Mouse (Mus musculus) small intestine, adult 2 months (tissue): Measurements from ENCODE around the gene Lexm. TPM values are rescaled to one million over a fixed set of nuclear protein-coding genes. Genes with fewer than 3 reads are reported as not detected.

Experiments used
- H3K27ac ChIP-seq: fragments of 200-500 bp; 2 replicates; pipeline ENCODE4 v1.5.1; 2012; ENCODE audit warnings: low read depth, low read length, control low read depth, inconsistent platforms; ENCODE audit not compliant: insufficient read depth
- H3K27me3 ChIP-seq: fragments of 200-500 bp; 2 replicates; pipeline ENCODE4 v1.6.1; 2012; ENCODE audit warnings: mild to moderate bottlenecking, moderate library complexity, low read length, inconsistent platforms; ENCODE audit not compliant: control insufficient read depth, insufficient read depth
- H3K36me3 ChIP-seq: fragments of 200-500 bp; 2 replicates; pipeline ENCODE4 v1.6.1; 2012; ENCODE audit warnings: mild to moderate bottlenecking, low read length, control low read depth, inconsistent platforms; ENCODE audit not compliant: control insufficient read depth, insufficient read depth
- H3K4me1 ChIP-seq: fragments of 200-500 bp; 2 replicates; pipeline ENCODE4 v1.6.1; 2012; ENCODE audit warnings: low read length, inconsistent platforms, mixed read lengths; ENCODE audit not compliant: control insufficient read depth, insufficient read depth, insufficient read length
- H3K4me3 ChIP-seq: fragments of 200-500 bp; 2 replicates; pipeline ENCODE4 v1.5.1; 2012; ENCODE audit warnings: low read depth, mild to moderate bottlenecking, control low read depth, inconsistent platforms, low read length, moderate library complexity
- CTCF ChIP-seq: fragments of 200-500 bp; IDR thresholded peaks from 2 replicates; pipeline ENCODE4 v1.5.1; 2012; ENCODE audit warnings: low read depth, mild to moderate bottlenecking, control low read depth, inconsistent platforms, low read length, moderate library complexity, mixed read lengths; ENCODE audit not compliant: insufficient replicate concordance, insufficient read length; ENCODE audit errors: extremely low read depth
- POLR2A ChIP-seq: fragments of 200-500 bp; IDR thresholded peaks from 2 replicates; pipeline ENCODE4 v1.6.1; 2012; ENCODE audit warnings: low read depth, mild to moderate bottlenecking, control low read depth, inconsistent platforms, low read length, moderate library complexity
- WGBS: fragments of 180-500 bp; shearing (Covaris S2); methylation state at CpG from one replicate; pipeline ENCODE4 v1.1.7; 2018; 5-methylcytosine and 5-hydroxymethylcytosine counted together
- polyA plus RNA-seq: library from polyadenylated mRNA; depleted of rRNA; stranded (reverse); fragments of >200 nt; gene quantifications from 2 replicates; pipeline ENCODE4 v1.2.3, GENCODE M21; 2012

Lexm gene
- polyA plus RNA-seq, 1 experiment = not detected

DNA sequence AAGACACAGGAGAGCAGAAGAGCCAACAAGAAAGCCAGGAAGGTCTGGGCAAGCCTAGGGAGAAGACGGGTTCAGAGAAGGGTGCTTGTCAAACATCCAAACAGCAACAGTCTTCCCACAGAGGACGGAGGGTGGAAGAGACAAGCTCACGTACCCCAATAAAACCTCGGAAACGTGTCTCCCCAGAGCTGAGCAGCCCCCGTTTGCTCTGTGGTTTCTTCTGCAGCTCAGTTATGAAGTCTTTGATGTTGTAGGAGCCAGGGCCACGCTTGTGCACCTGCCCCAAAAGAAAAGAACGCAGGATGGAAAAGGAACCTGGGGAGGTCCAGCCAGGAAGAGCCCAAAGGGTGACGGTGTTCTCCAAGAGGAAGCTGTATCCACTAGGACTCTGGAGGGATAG, 2.2 kb downstream of the Lexm start:
- no peak overlapping the region for H3K4me3 ChIP-seq
- H3K27me3 ChIP-seq = no peaks in the 10 kb centered on the region
- H3K27ac ChIP-seq = no peak overlapping the region
- H3K36me3 ChIP-seq = no peaks in the 10 kb centered on the region
- H3K4me1 ChIP-seq = peaks cover 17% of the 10 kb centered on the region
- no peak for TF ChIP-seq CTCF
- no peak for TF ChIP-seq POLR2A
- 80% methylated on average over 9 of the region's 9 CpGs for WGBS

DNA sequence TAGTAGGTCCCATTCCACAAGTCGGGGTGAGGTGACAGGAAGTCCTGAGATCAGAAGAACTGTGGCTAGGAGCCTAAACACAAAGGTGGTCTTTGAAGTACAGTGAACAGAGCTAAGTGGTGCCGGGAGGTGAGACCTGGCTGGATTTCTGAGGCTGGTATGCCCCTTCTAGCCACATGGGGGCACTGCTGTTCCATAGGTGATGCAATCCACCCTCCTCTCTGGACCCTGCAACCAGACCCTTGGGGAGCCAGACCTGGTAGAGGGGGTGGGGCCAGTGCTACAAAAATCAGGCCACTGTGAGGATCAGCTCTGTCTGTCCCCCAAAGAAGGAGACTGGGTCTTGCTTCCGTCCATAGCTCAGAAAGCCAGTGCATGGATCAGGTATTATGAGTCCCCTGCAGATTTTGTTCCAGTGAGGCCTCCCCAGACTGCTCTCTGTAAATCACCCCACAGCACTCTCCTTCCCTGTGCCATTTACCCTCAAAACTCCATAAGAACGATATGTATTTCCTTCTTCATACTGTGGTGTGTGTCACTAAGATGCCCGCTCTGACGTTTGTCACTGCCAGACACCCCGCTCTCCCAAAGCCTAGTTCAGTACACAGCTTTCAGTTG, 2.8 kb downstream of the Lexm start:
- Histone ChIP-seq H3K27ac (no peak overlapping the region), H3K36me3 (no peaks in the 10 kb centered on the region), H3K27me3 (no peaks in the 10 kb centered on the region), H3K4me1 (peaks cover 17% of the 10 kb centered on the region), H3K4me3 (no peak overlapping the region)
- 54% methylated on average over 7 of the region's 7 CpGs for WGBS
- TF ChIP-seq CTCF (peak; percentile 88; the same call in 1 of the 2 replicates), POLR2A (no peak)

DNA sequence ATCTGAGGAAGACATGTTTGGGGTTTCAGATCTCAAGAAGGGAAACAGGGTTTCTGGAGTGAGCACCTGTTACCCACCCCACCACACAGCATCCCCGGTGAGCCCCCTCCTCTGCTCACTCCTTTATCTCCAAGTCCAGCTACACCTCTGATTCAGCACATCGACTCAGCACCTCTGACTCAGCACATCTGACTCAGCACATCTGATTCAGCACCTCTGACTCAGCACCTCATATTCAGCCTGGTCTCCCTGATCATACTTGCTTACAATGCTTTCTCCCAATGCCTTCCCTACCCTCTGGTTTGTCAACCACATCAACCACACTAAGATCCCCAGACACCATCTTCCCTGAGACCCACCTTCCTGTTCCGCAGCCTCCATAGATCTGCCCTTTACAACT, 3.5 kb downstream of the Lexm start:
- TF ChIP-seq CTCF = no peak
- no peak for TF ChIP-seq POLR2A
- H3K36me3 ChIP-seq = no peaks in the 10 kb centered on the region
- no peak overlapping the region for H3K4me3 ChIP-seq
- H3K4me1 ChIP-seq = peaks cover 12% of the 10 kb centered on the region
- 51% methylated on average over 3 of the region's 3 CpGs for WGBS
- no peaks in the 10 kb centered on the region for H3K27me3 ChIP-seq
- H3K27ac ChIP-seq = no peak overlapping the region

DNA sequence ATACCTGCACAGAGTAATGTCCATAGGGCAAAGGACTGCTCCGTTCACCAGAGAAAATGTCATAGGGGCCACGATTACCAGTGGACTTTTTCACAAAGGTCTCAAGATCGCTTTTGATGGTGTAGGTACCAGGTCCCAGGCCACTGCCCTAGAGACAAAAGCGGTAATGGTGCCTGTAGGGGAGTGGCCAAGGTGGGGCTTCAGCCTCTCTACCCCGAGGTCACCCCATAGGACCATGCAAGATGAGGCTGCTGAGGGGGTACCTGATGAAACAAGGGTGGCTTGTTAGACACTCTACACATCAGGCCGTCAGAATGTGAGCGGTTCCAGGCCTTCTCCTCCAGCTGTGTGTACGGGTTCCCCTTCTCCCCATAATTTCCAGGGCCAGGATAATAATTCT, 3.9 kb downstream of the Lexm start:
- peaks cover 12% of the 10 kb centered on the region for H3K4me1 ChIP-seq
- no peaks in the 10 kb centered on the region for H3K36me3 ChIP-seq
- no peaks in the 10 kb centered on the region for H3K27me3 ChIP-seq
- no peak overlapping the region for H3K27ac ChIP-seq
- TF ChIP-seq POLR2A (no peak), CTCF (no peak)
- H3K4me3 ChIP-seq = no peak overlapping the region
- WGBS = 78% methylated on average over 8 of the region's 8 CpGs

DNA sequence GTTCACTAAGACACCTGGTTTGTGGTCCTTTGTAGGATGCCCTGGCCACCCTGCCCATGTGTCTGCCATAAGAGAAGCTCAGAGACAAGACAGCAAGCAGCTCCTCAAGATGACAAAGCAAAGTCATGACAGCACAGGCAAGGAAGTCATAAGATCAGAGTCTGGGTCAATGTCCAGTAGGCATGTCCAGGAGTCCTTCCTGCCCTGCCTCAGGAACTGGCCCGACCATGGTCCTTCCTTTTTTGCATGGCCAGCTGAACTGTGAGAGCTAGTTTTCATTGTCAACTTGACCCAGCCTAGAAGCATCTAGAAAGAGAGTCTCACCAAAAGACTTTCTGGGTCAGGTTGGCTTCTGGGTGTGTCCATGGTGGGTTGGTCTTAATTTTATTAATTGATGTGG, 9.1 kb downstream of the Lexm start:
- no peaks in the 10 kb centered on the region for H3K36me3 ChIP-seq
- 58% methylated on average over 1 of the region's 1 CpGs for WGBS
- TF ChIP-seq POLR2A (no peak), CTCF (no peak)

DNA sequence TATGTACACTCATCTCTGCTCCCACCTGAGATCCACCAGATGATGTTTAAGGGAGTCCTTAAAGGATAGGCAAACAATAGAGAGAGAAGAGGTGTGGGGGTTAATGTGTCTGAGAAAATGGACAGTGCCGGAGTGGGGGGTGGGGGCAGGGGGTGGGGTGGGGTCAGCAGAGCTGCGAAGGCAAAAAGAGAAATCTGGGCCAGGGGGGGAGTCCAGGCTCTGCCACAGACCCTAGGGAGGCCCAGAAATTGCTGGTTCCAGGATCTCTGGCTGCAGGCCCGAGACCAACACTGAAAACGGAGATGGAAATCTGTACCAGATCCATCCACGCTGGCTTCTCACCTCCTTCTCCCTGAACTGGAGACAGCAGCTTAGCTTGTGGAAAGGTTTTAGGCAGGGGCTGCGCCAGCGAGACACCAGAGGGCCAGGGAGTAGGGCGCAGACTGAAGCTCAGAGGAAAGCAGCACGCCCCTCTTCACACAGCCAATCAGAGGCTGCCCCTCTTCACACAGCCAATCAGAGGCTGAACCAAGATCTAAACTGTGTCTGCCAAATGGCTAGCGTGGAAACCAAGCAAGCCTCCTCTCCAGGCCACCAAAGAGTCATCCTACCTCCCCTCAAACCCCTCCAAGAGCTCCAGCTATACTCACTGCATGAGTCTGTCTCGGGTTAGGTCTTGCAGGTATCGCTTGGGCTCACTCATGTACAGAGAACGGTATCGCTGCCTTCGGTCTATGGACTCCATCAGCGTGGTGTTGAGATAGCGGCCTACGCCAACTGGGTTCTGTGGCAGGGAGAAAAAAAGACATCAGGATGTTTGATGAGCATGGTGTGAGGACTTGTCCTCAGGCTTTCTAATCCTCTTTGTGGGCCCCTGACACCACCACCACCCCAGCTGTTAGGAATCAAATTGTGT, 10.1 kb downstream of the Lexm start:
- 51% methylated on average over 18 of the region's 18 CpGs for WGBS
- TF ChIP-seq CTCF = no peak
- no peak overlapping the region for H3K27ac ChIP-seq
- H3K27me3 ChIP-seq = no peaks in the 10 kb centered on the region
- H3K36me3 ChIP-seq = no peaks in the 10 kb centered on the region
- H3K4me1 ChIP-seq = peaks cover 3% of the 10 kb centered on the region; the same call in 1 of the 2 replicates
- H3K4me3 ChIP-seq = no peak overlapping the region

More for the DNA sequence above, 9.1 kb downstream of the Lexm start:
- Histone ChIP-seq H3K27ac (no peak overlapping the region), H3K4me3 (no peak overlapping the region), H3K4me1 (peaks cover 3% of the 10 kb centered on the region; the same call in 1 of the 2 replicates), H3K27me3 (no peaks in the 10 kb centered on the region)

DNA sequence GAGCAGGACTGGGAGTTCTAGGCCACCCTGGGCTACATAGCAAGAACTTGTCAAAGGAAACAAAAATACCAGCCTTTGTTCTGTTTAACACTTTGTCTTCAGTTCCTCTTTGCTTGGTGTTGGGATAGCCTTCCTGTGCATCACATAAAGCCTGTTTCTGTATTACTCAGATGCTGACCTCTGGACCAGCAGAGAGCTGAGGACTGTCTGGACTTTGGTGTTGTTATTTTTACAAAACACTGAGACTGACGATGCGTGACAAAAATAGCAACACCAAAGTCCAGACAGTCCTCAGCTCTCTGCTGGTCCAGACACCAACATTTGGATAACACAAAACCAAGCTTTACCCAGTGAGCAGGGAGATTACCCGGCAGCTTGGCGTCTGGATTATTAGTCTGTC, 16.3 kb downstream of the Lexm start:
- WGBS = 53% methylated on average over 4 of the region's 4 CpGs
- H3K4me3 ChIP-seq = no peak overlapping the region
- no peaks in the 10 kb centered on the region for H3K36me3 ChIP-seq
- TF ChIP-seq CTCF = no peak
- TF ChIP-seq POLR2A = no peak
- no peaks in the 10 kb centered on the region for H3K27me3 ChIP-seq
- no peaks in the 10 kb centered on the region for H3K4me1 ChIP-seq
- no peak overlapping the region for H3K27ac ChIP-seq
